Mouse (Mus musculus) midbrain, embryonic 11.5 days (tissue): Measurements from ENCODE around the gene Zc3h12c. TPM values are rescaled to one million over a fixed set of nuclear protein-coding genes. Genes with fewer than 3 reads are reported as not detected.

ENCODE experiments used
- ATAC-seq: fragments of 200-750 bp; cut with Nextera tagmentation; 2 replicates; pipeline ENCODE4 v1.8.0; 2017; ENCODE audit warnings: moderate TSS enrichment, moderate library complexity; ENCODE audit not compliant: low FRiP score
- DNase-seq: peaks from one replicate; pipeline ENCODE4 v3.0.0; 2015; ENCODE audit warnings: low spot score; ENCODE audit errors: missing footprints
- H3K27ac ChIP-seq: fragments of 300-500 bp; sonication (generic); 2 replicates; pipeline ENCODE4 v1.5.1; 2014; ENCODE audit warnings: low read depth, low read length
- H3K27me3 ChIP-seq: fragments of 300-500 bp; sonication (generic); 2 replicates; pipeline ENCODE4 v1.6.1; 2014; ENCODE audit warnings: mild to moderate bottlenecking, low read length, moderate library complexity, mixed read lengths; ENCODE audit not compliant: control insufficient read depth, insufficient read depth
- H3K36me3 ChIP-seq: fragments of 300-500 bp; sonication (generic); 2 replicates; pipeline ENCODE4 v1.6.1; 2014; ENCODE audit warnings: mild to moderate bottlenecking, low read length, moderate library complexity, mixed read lengths; ENCODE audit not compliant: control insufficient read depth, insufficient read depth
- H3K4me1 ChIP-seq: fragments of 300-500 bp; sonication (generic); 2 replicates; pipeline ENCODE4 v1.6.1; 2014; ENCODE audit warnings: low read length; ENCODE audit not compliant: control insufficient read depth, insufficient read depth
- H3K4me2 ChIP-seq: fragments of 300-500 bp; sonication (generic); 2 replicates; pipeline ENCODE4 v1.6.1; 2014; ENCODE audit warnings: mild to moderate bottlenecking, moderate library complexity
- H3K4me3 ChIP-seq: fragments of 300-500 bp; sonication (generic); 2 replicates; pipeline ENCODE4 v1.5.1; 2014; ENCODE audit warnings: low read depth, low read length
- H3K9ac ChIP-seq: fragments of 300-500 bp; sonication (generic); 2 replicates; pipeline ENCODE4 v1.6.1; 2014; ENCODE audit warnings: low read length
- H3K9me3 ChIP-seq: fragments of 300-500 bp; sonication (generic); 2 replicates; pipeline ENCODE4 v1.6.1; 2016; ENCODE audit warnings: low read length; ENCODE audit not compliant: control insufficient read depth
- WGBS: fragments of 180-500 bp; shearing (Covaris S2); extraction: QIAGEN DNeasy Blood & Tissue Kit; methylation state at CpG from one replicate; pipeline ENCODE4 v1.1.7; 2014; 5-methylcytosine and 5-hydroxymethylcytosine counted together
- polyA plus RNA-seq: library from polyadenylated mRNA; unstranded; fragments of >200 nt; fragmentation: Nextera tagmentation; extraction: Ambion mirVana; gene quantifications from 2 replicates; pipeline ENCODE4 v1.2.1, GENCODE M21; 2014

The Zc3h12c gene
- polyA plus RNA-seq, 1 experiment from 2014 or later: 17.2 TPM

DNA sequence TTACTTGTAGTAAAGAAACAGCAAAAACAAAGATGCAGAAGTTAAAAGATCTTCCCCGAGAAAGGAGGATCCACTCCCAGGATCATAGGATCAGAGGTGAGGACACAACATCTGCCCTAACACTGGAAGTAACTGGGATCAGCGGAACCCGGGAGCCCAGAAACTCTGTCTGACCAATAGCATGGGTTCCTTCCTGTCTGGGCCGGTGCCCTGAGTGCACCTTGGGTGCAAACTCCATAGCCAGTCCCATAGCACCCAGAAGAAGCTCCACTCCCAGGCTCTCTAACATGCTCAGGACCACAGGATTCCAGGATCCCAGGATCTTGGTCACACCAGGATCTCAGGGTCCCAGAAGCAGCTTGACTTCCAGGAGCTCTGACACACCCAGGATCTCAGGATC is 13.0 kb downstream of the Zc3h12c start:
- H3K27ac ChIP-seq: no peak overlapping the region
- H3K4me1 ChIP-seq: peaks cover 17% of the 10 kb centered on the region
- H3K9me3 ChIP-seq: no peaks in the 10 kb centered on the region
- no peak overlapping the region for H3K4me2 ChIP-seq
- H3K36me3 ChIP-seq: no peaks in the 10 kb centered on the region
- ATAC-seq: no peak
- 84% methylated on average over 4 of the region's 4 CpGs for WGBS
- H3K27me3 ChIP-seq: no peaks in the 10 kb centered on the region
- H3K9ac ChIP-seq: no peak overlapping the region
- H3K4me3 ChIP-seq: no peak overlapping the region
- no peak for DNase-seq

DNA sequence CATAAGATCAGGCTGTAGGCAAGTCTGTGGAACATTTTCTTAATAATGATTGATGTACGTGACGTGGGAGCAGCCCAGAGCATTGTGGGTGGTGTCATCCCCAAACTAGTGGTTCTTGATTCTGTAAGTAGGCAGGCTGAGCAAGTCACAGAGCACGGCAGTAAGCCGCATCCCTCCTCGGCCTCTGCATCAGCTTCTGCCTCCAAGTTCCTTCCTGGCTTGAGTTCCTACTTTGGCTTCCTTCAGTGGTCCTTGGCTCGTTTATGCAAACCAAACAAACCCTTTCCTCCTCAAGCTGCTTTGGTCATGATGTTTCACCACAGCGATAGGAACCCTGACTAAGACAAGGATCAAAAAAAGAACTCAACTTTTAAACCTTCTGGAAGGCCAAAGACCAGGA is 14.1 kb downstream of the Zc3h12c start:
- WGBS: 68% methylated on average over 7 of the region's 7 CpGs
- peaks cover 20% of the 10 kb centered on the region for H3K4me1 ChIP-seq
- DNase-seq: no peak
- no peaks in the 10 kb centered on the region for H3K27me3 ChIP-seq
- no peaks in the 10 kb centered on the region for H3K36me3 ChIP-seq
- H3K4me2 ChIP-seq: no peak overlapping the region
- no peak overlapping the region for H3K4me3 ChIP-seq
- H3K9ac ChIP-seq: no peak overlapping the region
- no peak for ATAC-seq
- H3K9me3 ChIP-seq: no peaks in the 10 kb centered on the region
- H3K27ac ChIP-seq: no peak overlapping the region

- Histone ChIP-seq H3K9ac (no peak overlapping the region), H3K27me3 (no peaks in the 10 kb centered on the region), H3K36me3 (no peaks in the 10 kb centered on the region), H3K27ac (peak overlapping the region; percentile 36), H3K4me3 (no peak overlapping the region), H3K4me2 (no peak overlapping the region), H3K4me1 (peaks cover 21% of the 10 kb centered on the region), H3K9me3 (no peaks in the 10 kb centered on the region)
- ATAC-seq (no peak), DNase-seq (no peak)
- WGBS: 27% methylated on average over 6 of the region's 6 CpGs
Observed at GRCm38 (mm10) chr9:52152076-52152826, 16.1 kb downstream of the Zc3h12c start.

- WGBS: 84% methylated on average over 6 of the region's 6 CpGs
- DNase-seq (peak; percentile 87), ATAC-seq (no peak)
- Histone ChIP-seq H3K9me3 (no peaks in the 10 kb centered on the region), H3K27ac (peak overlapping the region; percentile 94), H3K4me3 (no peak overlapping the region), H3K27me3 (no peaks in the 10 kb centered on the region), H3K36me3 (no peaks in the 10 kb centered on the region), H3K9ac (no peak overlapping the region), H3K4me2 (no peak overlapping the region), H3K4me1 (peaks cover 19% of the 10 kb centered on the region)
Observed at GRCm38 (mm10) chr9:52149768-52150167, 18.6 kb downstream of the Zc3h12c start.

GRCm38 (mm10) chr9:52149286-52149685 is 19.1 kb downstream of the Zc3h12c start:
- H3K4me3 ChIP-seq: peak overlapping the region; percentile 45
- peak overlapping the region; percentile 49 for H3K4me2 ChIP-seq
- no peaks in the 10 kb centered on the region for H3K36me3 ChIP-seq
- H3K27me3 ChIP-seq: no peaks in the 10 kb centered on the region
- peaks cover 20% of the 10 kb centered on the region for H3K4me1 ChIP-seq
- no peaks in the 10 kb centered on the region for H3K9me3 ChIP-seq
- ATAC-seq: peak; percentile 89
- H3K9ac ChIP-seq: peak overlapping the region; percentile 68
- peak overlapping the region; percentile 94 for H3K27ac ChIP-seq
- DNase-seq: peak; percentile 90
- WGBS: 12% methylated on average over 4 of the region's 4 CpGs

GRCm38 (mm10) chr9:52148831-52149230 is 19.5 kb downstream of the Zc3h12c start:
- DNase-seq (peak; percentile 93), ATAC-seq (no peak)
- Histone ChIP-seq H3K9me3 (no peaks in the 10 kb centered on the region), H3K36me3 (no peaks in the 10 kb centered on the region; the same call in 1 of the 2 replicates), H3K4me3 (peak overlapping the region; percentile 45), H3K27me3 (no peaks in the 10 kb centered on the region), H3K4me2 (peak overlapping the region; percentile 49), H3K27ac (peak overlapping the region; percentile 94), H3K9ac (peak overlapping the region; percentile 68), H3K4me1 (peaks cover 18% of the 10 kb centered on the region)
- WGBS: 21% methylated on average over 4 of the region's 4 CpGs

GRCm38 (mm10) chr9:52148311-52148710 is 20.1 kb downstream of the Zc3h12c start:
- H3K9ac ChIP-seq: peak overlapping the region; percentile 68
- peaks cover 16% of the 10 kb centered on the region for H3K4me1 ChIP-seq
- H3K4me3 ChIP-seq: peak overlapping the region; percentile 45
- H3K9me3 ChIP-seq: no peaks in the 10 kb centered on the region
- peak overlapping the region; percentile 49 for H3K4me2 ChIP-seq
- no peaks in the 10 kb centered on the region for H3K27me3 ChIP-seq
- H3K36me3 ChIP-seq: no peaks in the 10 kb centered on the region; the same call in 1 of the 2 replicates
- 18% methylated on average over 3 of the region's 3 CpGs for WGBS
- peak overlapping the region; percentile 94 for H3K27ac ChIP-seq
- ATAC-seq (peak; percentile 66), DNase-seq (no peak)

DNA sequence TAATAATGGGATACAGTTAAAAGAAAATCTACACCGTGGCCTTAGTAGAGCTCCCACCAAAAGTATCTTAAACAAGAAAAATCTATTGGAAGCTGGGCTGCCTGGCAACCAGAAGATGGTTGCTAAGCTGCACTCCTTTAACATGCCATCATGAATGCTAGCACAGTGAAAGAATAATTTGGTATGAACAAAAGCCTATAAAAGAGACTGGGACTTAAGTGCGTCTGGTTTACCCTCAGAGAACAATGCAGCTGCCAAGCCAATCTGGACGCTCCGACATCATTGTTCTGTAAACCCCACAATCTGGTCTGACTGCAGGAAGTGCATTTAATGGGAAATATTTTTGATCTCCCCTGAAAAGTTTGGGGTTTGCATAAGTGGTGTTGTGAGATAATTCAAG is 22.1 kb downstream of the Zc3h12c start:
- Histone ChIP-seq H3K27ac (peak overlapping the region; percentile 57), H3K4me2 (peak overlapping the region; percentile 50), H3K4me3 (peak overlapping the region; percentile 37), H3K9ac (no peak overlapping the region; the same call in 1 of the 2 replicates), H3K27me3 (no peaks in the 10 kb centered on the region), H3K36me3 (peaks cover 4% of the 10 kb centered on the region; the same call in 1 of the 2 replicates), H3K9me3 (no peaks in the 10 kb centered on the region), H3K4me1 (peaks cover 16% of the 10 kb centered on the region)
- ATAC-seq (peak; percentile 86), DNase-seq (peak; percentile 96)
- WGBS: 13% methylated on average over 4 of the region's 4 CpGs

DNA sequence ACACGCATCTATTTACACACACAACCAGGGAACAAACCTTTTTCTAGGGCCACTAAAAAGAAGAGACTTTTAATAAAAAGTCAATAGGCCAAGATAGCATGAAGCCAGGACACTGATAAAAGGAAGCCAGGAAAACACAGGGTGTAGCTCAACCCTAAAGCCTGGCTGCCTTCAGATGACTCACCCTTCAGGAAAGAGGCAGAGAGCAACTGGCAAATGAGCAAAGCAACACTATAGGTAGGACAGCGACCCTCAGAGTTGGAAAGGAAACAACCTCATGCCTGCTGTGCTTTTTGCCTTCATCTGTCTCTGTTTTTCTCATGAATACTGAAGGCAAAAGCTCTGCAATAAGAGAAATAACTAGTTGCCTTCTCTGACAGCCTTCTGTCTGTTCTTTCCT is 35.6 kb downstream of the Zc3h12c start:
- DNase-seq (no peak), ATAC-seq (no peak)
- H3K36me3 ChIP-seq: peaks cover 5% of the 10 kb centered on the region; the same call in 1 of the 2 replicates
- H3K9ac ChIP-seq: no peak overlapping the region
- no peaks in the 10 kb centered on the region for H3K9me3 ChIP-seq
- H3K4me2 ChIP-seq: no peak overlapping the region
- no peaks in the 10 kb centered on the region for H3K4me1 ChIP-seq
- WGBS: 80% methylated on average over 2 of the region's 2 CpGs
- no peaks in the 10 kb centered on the region for H3K27me3 ChIP-seq
- H3K27ac ChIP-seq: no peak overlapping the region
- H3K4me3 ChIP-seq: no peak overlapping the region
